Mouse (Mus musculus) myocyte (in vitro differentiated cells): ENCODE results near the gene Rbm19.

Experiments used
- E2F4 ChIP-seq: IDR thresholded peaks from one replicate; pipeline ENCODE4 v1.6.1; 2011; ENCODE audit warnings: mild to moderate bottlenecking, control low read depth, moderate library complexity; ENCODE audit not compliant: insufficient read depth
- MAX ChIP-seq: IDR thresholded peaks from one replicate; pipeline ENCODE4 v1.6.1; 2011; ENCODE audit warnings: low read depth, mild to moderate bottlenecking, control low read depth
- MYOD1 ChIP-seq, 3 experiments: IDR thresholded peaks; one replicate each; pipeline ENCODE4 v1.6.1; 2011; ENCODE audit warnings: control low read depth in 2 of 3, low read depth in 2 of 3, mild to moderate bottlenecking in 2 of 3, moderate library complexity in 1 of 3; ENCODE audit not compliant: insufficient read length in 2 of 3, control insufficient read depth in 1 of 3
- POLR2A ChIP-seq: IDR thresholded peaks from one replicate; pipeline ENCODE4 v1.6.1; 2011; ENCODE audit warnings: low read depth, mild to moderate bottlenecking, control low read depth, moderate library complexity; ENCODE audit not compliant: insufficient read length
- POLR2AphosphoS2 ChIP-seq: IDR thresholded peaks from one replicate; pipeline ENCODE4 v1.6.1; 2011; ENCODE audit warnings: low read depth, control low read depth; ENCODE audit not compliant: insufficient read length
- SRF ChIP-seq: IDR thresholded peaks from one replicate; pipeline ENCODE4 v1.6.1; 2011; ENCODE audit warnings: low read depth; ENCODE audit not compliant: control insufficient read depth, insufficient read length
- TCF12 ChIP-seq: IDR thresholded peaks from one replicate; pipeline ENCODE4 v1.6.1; 2011; ENCODE audit warnings: mild to moderate bottlenecking, control low read depth; ENCODE audit not compliant: poor library complexity, insufficient read depth, severe bottlenecking
- TCF3 ChIP-seq: IDR thresholded peaks from one replicate; pipeline ENCODE4 v1.6.1; 2011; ENCODE audit warnings: low read depth, control low read depth; ENCODE audit not compliant: insufficient read length

- TF ChIP-seq POLR2A: no peak
- TF ChIP-seq POLR2AphosphoS2: no peak
- no peak for TF ChIP-seq E2F4
- TF ChIP-seq MYOD1 (IDR thresholded peaks at IDR 0.05; ENCODE audit: control insufficient read depth in 1 of 3, insufficient read length in 2 of 3, low read depth in 2 of 3): no peak
- no peak for TF ChIP-seq SRF
- TF ChIP-seq TCF12: no peak
- no peak for TF ChIP-seq TCF3
- no peak for TF ChIP-seq MAX
Observed at GRCm38 (mm10) chr5:120157115-120157514, 40.9 kb downstream of the Rbm19 start.
